Mouse (Mus musculus): Measurements from ENCODE around the gene Smyd1. TPM values are rescaled to one million over a fixed set of nuclear protein-coding genes. Genes with fewer than 3 reads are reported as not detected.
"Not testable (repeated sequence)": the region's sequence is repeated elsewhere in the genome, so short reads cannot be mapped to it uniquely, and the experiment has no call there.

Smyd1 gene
- not detected for polyA plus RNA-seq (2017; shearing (Covaris generic))

- no peak for ATAC-seq
These were observed at the start of gene Smyd1 for GRCm38 (mm10) chr6:71321826-71322283. Gene Smyd1 (minus strand): TSS chr6:71322233.

- no peak for ATAC-seq
These were observed 49.1 kb upstream of the Smyd1 start for GRCm38 (mm10) chr6:71371085-71371605.

GRCm38 (mm10) chr6:71369416-71369815, 47.4 kb upstream of the Smyd1 start:
- no peak for ATAC-seq

GRCm38 (mm10) chr6:71363995-71364394, 42.0 kb upstream of the Smyd1 start:
- ATAC-seq: no peak

GRCm38 (mm10) chr6:71361156-71361670, 39.2 kb upstream of the Smyd1 start:
- no peak for ATAC-seq

GRCm38 (mm10) chr6:71360751-71361150, 38.7 kb upstream of the Smyd1 start:
- no peak for ATAC-seq

GRCm38 (mm10) chr6:71360221-71360620, 38.2 kb upstream of the Smyd1 start:
- no peak for ATAC-seq

- no peak for ATAC-seq
These were observed 35.5 kb upstream of the Smyd1 start for GRCm38 (mm10) chr6:71357493-71357892.

GRCm38 (mm10) chr6:71353722-71354121, 31.7 kb upstream of the Smyd1 start:
- no peak for ATAC-seq

- no peak for ATAC-seq
These were observed 30.9 kb upstream of the Smyd1 start for GRCm38 (mm10) chr6:71352866-71353427.

GRCm38 (mm10) chr6:71352201-71352600, 30.2 kb upstream of the Smyd1 start:
- no peak for ATAC-seq

- no peak for ATAC-seq
These were observed 29.2 kb upstream of the Smyd1 start for GRCm38 (mm10) chr6:71351201-71351600.

GRCm38 (mm10) chr6:71348006-71348405, 26.0 kb upstream of the Smyd1 start:
- ATAC-seq: no peak

- no peak for ATAC-seq
These were observed 19.1 kb upstream of the Smyd1 start for GRCm38 (mm10) chr6:71341179-71341578.

- ATAC-seq: no peak
These were observed 17.3 kb upstream of the Smyd1 start for GRCm38 (mm10) chr6:71339351-71339750.

- no peak for ATAC-seq
These were observed 16.9 kb upstream of the Smyd1 start for GRCm38 (mm10) chr6:71338941-71339340.

- ATAC-seq: no peak
These were observed 15.6 kb upstream of the Smyd1 start for GRCm38 (mm10) chr6:71337666-71338065.

GRCm38 (mm10) chr6:71333578-71334273, 11.7 kb upstream of the Smyd1 start:
- ATAC-seq: no peak

- no peak for ATAC-seq
These were observed 11.0 kb upstream of the Smyd1 start for GRCm38 (mm10) chr6:71333031-71333430.

GRCm38 (mm10) chr6:71332236-71332965, 10.4 kb upstream of the Smyd1 start:
- no peak for ATAC-seq

GRCm38 (mm10) chr6:71331491-71331890, 9.5 kb upstream of the Smyd1 start:
- not testable (repeated sequence) for ATAC-seq

- ATAC-seq: no peak
These were observed 8.5 kb upstream of the Smyd1 start for GRCm38 (mm10) chr6:71330486-71330885.

- ATAC-seq: no peak
These were observed 7.8 kb upstream of the Smyd1 start for GRCm38 (mm10) chr6:71329881-71330280.
